Mouse (Mus musculus) CD4-positive, CD25-positive, alpha-beta regulatory T cell, adult 9 weeks (primary cell): ENCODE measurements around the gene Zfp937. TPM values are rescaled to one million over a fixed set of nuclear protein-coding genes. Genes with fewer than 3 reads are reported as not detected.

Experiments used
- polyA plus RNA-seq: library from polyadenylated mRNA; unstranded; fragments of 100-300 nt; shearing (Covaris generic); gene quantifications from one replicate; pipeline ENCODE4 v1.2.1, GENCODE M21; 2017

Zfp937 gene
- polyA plus RNA-seq: 20.3 TPM

DNA sequence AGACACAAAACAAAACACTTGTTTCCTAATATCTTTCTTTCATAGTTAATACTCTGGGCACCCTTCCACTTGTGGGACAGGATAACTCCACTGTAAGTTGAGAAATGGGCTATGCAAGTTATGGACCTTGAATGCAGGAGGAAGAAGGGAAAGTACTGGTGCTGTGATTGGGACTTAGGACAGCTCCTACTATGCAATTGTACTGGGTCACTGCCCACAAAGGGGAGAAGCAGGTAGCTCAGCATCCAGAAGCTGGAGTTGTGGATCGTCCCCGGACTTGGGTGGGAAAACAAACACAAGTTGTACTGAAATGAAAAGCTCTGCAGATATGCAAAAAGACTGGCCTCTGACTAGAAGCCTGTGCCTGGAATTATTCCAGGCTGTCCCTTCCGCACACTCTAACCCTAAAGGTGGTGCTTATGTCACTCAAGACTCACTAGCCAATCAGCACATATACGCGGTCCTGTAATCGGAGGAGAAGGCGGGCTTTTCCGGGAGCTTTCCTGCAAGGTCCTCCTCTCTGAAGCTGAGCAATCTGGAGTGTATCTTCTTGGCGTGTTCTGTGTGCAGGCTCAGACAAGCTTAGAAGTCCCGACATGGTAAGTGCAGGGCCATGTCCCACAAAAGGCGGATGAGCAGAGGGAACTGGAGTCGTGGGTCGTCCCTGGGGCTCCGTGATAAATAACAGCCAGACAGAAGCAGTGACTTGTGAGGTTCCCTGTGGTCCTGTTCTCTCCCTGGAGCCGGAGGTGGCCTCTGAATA is at the start of gene Zfp937:
TSS of gene Zfp937 (plus strand) at position 474 of the 763 bp plus-strand sequence.

GRCm38 (mm10) chr2:150179579-150179978 is 38.3 kb upstream of the Zfp937 start, which contains the start of gene Gm10770:
Gm10770 (minus strand) TSS chr2:150179679.

GRCm38 (mm10) chr2:150181570-150181999 is 36.3 kb upstream of the Zfp937 start, which contains the start of gene Gm14139:
Gm14139 (plus strand) TSS chr2:150181755.

DNA sequence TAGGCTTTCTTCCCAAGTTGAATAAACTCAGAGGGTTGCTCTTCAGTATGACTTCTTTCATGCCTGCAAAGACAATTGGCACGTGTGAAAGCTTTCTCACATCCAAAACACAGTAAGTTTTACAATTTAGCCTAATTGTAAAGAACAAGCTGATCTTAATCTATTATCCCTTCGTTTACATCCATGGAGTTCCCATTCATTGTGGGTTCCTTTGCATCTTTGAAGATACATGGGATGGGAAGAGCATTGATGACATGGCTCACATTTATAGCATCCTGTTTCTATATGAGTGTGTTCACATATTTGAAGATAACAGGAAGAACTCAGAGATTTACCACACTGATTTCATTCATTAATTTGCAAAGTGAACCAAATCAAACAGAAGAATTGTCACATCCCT is 37.6 kb downstream of the Zfp937 start, which contains the start of gene Gm21994:
TSS of gene Gm21994 (minus strand) at position 101 of the 400 bp plus-strand sequence.

DNA sequence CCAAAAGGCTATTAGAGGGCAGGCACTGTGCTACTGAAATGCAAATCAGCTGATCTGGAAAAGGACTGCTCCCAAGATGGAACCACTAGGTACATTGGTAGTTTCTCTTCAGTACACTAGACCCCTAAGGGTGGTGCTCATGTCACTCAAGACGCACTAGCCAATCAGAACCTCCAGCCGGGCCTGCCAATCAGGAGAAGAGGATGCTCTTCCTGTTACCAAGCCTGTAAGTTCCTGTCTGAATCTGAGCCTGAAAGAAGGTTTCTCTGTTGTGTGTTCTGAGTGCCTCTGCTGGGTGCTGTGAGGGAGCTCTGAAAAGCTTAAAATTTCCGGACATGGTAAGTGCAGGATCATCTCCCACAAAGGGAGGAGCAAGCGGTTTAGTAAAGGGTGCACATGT is 39.4 kb downstream of the Zfp937 start, which contains the start of gene Gm14124:
TSS of gene Gm14124 (plus strand) at position 227 of the 400 bp plus-strand sequence.

Other genes starting within 250 kb of the Zfp937 start
- gene Zfp120, start 81.4 kb upstream of the Zfp937 start, polyA plus RNA-seq: 35.5 TPM
- gene Gm10770, start 38.4 kb upstream of the Zfp937 start, polyA plus RNA-seq: not detected
- 1.1 TPM for gene Gm14139, start 36.3 kb upstream of the Zfp937 start, polyA plus RNA-seq
- 77.0 TPM for gene Gm21994, start 37.5 kb downstream of the Zfp937 start, polyA plus RNA-seq
- 0.55 TPM for gene Gm14124, start 39.4 kb downstream of the Zfp937 start, polyA plus RNA-seq
- gene Gm10130, start 105.6 kb downstream of the Zfp937 start, polyA plus RNA-seq: 39.7 TPM
- 13.0 TPM for gene 3300002I08Rik, start 144.7 kb downstream of the Zfp937 start, polyA plus RNA-seq
- gene Zfp442, start 233.4 kb downstream of the Zfp937 start, polyA plus RNA-seq: 9.4 TPM